Mouse (Mus musculus): ENCODE data around the gene Rnf214. TPM values are rescaled to one million over a fixed set of nuclear protein-coding genes. Genes with fewer than 3 reads are reported as not detected.
"Not testable (repeated sequence)": the region's sequence is repeated elsewhere in the genome, so short reads cannot be mapped to it uniquely, and the experiment has no call there.

The Rnf214 gene
- polyA plus RNA-seq, 1 experiment from 2014 or later = 39.2 TPM

DNA sequence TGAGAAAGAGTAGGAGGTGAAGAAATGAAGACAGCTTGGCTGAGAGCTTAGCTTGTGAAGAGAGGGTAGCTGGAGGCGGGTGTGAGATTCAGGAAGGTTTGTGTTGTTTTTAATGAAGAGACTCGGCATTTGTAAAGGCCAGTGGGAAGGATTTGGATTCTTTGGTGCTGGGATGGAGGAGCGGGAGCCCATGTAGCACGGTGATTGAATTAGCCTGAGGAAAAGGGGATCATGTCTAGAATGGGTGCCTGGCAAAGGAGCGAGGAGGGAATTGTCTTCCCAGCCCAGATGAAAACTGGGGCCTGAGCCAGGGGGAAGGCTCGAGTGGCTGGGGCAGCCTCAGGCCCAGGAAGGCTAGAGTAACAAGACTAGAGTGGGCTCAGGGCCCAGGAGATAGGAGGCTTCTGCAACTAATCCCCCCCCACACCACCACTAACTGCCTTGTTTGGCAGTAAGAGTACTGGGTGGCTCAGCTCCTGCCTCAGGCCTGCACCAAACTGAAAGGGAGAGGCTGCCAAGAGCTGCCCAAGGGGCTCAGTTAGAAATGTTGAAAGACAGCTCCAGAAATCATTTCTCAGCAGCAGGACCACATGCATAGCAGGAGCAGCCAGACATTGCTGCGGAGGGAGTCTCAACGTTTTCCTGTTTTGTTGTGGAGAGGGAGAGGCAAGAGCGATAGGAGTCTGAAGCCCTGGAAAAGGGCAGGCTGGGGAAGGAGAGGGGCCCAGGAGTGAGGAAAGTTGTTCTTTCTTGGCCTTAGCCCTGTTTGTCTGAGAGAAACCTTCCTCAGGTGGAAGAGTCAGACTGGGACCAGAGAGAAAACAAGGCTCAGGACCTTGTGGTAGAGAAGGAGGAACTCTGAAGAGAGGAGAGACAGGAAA, 56.9 kb downstream of the Rnf214 start:
- Histone ChIP-seq H3K79me2 (ENCODE audit: inconsistent target) (no peaks in the 10 kb centered on the region), H3K36me3 (ENCODE audit: inconsistent target) (no peaks in the 10 kb centered on the region), H3K27ac (no peak overlapping the region)

DNA sequence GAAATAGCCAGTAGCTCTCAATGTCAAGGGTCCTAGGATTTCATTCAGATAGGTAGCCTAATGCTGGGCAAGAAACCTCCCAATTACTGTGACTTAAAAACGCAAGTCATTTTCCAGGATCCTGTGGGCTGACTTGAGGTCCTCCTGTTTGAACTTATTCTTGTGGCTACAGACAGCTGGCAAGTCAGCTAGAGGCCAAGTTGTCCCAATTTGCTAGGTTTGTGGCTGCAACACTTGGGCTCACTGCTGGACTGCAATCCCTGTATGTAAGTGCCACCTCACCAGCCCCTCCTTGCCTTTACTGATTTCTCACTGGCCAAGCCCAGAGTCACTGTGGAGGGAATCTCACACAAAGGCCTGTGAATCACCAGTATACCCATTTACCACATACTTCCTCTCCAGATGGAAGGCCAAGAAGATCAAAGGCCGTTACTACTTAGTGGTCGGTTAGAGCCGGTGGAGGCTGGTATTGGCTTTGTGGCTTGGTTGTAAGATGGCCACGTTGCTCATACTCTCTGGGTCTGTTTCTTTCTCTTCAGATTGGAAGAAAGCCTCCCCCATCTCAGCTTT, 59.7 kb downstream of the Rnf214 start:
- 15% methylated on average over 5 of the region's 5 CpGs for whole genome bisulfite sequencing (ENCODE audit: missing documents)
- no peaks in the 10 kb centered on the region for H3K36me3 ChIP-seq (ENCODE audit: inconsistent target)
- no peak overlapping the region for H3K27ac ChIP-seq
- no peak overlapping the region for H3K4me3 ChIP-seq (ENCODE audit: inconsistent target)
- H3K79me2 ChIP-seq (ENCODE audit: inconsistent target) = no peaks in the 10 kb centered on the region

More for the DNA sequence above, 56.9 kb downstream of the Rnf214 start:
- no peak overlapping the region for H3K4me3 ChIP-seq (ENCODE audit: inconsistent target)
- WGBS (ENCODE audit: missing documents) = 90% methylated on average over 8 of the region's 9 CpGs

DNA sequence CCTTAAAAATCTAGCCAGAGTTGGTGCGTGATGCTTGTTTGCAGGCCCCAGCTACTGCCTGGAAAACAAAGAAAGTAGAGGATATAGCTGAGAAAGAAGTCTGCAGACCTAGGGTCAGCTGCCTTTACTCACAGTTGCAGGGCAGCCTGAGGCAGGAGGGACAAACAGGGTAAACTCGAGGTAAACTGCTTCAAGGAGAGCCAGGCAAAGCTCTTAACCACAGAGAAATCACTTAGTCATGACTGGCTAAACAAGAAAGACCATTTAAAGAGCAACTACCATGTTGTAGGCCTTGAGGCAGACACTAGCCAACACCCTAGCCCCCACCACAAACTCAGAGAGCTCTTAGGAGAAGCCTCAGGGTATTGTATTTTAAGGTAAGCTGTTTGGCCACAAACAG, 60.5 kb downstream of the Rnf214 start:
- H3K4me3 ChIP-seq (ENCODE audit: inconsistent target); H3K36me3 ChIP-seq (ENCODE audit: inconsistent target); H3K27ac ChIP-seq; H3K79me2 ChIP-seq (ENCODE audit: inconsistent target): not testable (repeated sequence)
- WGBS (ENCODE audit: missing documents) = 53% methylated on average over 2 of the region's 2 CpGs

DNA sequence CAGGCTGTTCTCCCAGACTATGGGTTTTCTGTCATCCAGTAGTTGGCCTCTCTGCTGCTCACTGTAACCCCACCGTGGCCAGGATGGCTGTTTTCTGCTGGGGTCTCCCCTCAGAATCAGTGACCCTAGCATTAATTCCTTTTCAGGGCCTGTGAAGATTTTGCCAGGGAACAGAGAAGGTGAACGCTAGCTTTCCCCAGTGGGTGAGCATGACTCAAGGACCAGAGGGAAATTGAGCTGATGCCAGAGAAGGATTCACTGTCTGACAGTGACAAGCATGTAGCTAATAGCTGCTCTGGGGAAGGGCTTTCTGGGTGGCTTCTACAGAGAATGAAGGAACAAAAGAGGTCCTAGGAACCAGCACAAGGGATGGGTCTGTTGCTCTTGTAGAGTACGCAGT, 61.2 kb downstream of the Rnf214 start:
- no peak overlapping the region for H3K4me3 ChIP-seq (ENCODE audit: inconsistent target)
- 77% methylated on average over 3 of the region's 3 CpGs for WGBS (ENCODE audit: missing documents)
- H3K27ac ChIP-seq = no peak overlapping the region
- H3K36me3 ChIP-seq (ENCODE audit: inconsistent target) = no peaks in the 10 kb centered on the region
- H3K79me2 ChIP-seq (ENCODE audit: inconsistent target) = no peaks in the 10 kb centered on the region

DNA sequence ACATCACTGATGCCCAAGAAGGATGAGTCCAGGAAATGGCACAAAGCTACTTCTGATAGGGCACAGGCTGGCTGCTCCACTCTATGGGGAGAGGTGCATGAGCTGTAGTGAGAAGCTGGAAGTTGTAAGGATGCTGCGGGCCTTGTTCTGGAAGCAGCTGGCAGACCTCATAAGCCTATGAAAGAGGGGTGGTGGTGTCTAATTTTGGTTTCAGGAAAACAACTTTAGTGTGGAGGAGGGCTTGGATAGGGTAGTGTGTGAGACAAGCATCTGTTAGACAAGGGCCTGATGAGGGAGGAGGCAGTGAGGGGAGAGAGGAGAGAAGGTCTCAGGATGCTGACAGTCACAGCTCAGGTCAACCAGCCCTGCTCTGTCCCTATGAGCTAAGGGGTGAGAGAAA, 62.9 kb downstream of the Rnf214 start:
- H3K4me3 ChIP-seq (ENCODE audit: inconsistent target) = no peak overlapping the region
- H3K79me2 ChIP-seq (ENCODE audit: inconsistent target) = no peaks in the 10 kb centered on the region
- 80% methylated on average over 1 of the region's 1 CpGs for WGBS (ENCODE audit: missing documents)
- no peaks in the 10 kb centered on the region for H3K36me3 ChIP-seq (ENCODE audit: inconsistent target)
- H3K27ac ChIP-seq = no peak overlapping the region

DNA sequence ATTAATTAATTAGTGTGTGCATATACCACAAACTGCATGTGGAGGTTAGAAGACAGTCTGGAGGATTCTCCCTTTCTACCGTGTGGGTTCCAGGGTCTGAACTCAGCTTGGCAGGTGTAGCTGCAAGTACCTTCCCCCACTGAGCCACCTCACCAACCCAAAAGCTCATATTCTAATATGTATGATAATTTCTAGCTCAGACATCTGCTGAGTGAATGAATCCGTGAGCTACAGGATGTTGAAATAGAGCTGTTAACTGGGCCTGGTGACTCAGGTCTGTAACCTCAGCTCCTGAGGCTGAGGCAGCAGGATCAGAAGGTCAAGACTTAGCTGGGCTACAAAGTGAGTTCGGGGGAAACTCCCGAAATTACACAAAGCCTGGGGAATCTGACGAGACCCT, 63.7 kb downstream of the Rnf214 start:
- no peak overlapping the region for H3K27ac ChIP-seq
- H3K36me3 ChIP-seq (ENCODE audit: inconsistent target) = no peaks in the 10 kb centered on the region
- H3K79me2 ChIP-seq (ENCODE audit: inconsistent target) = no peaks in the 10 kb centered on the region
- 60% methylated on average over 5 of the region's 5 CpGs for WGBS (ENCODE audit: missing documents)
- no peak overlapping the region for H3K4me3 ChIP-seq (ENCODE audit: inconsistent target)

DNA sequence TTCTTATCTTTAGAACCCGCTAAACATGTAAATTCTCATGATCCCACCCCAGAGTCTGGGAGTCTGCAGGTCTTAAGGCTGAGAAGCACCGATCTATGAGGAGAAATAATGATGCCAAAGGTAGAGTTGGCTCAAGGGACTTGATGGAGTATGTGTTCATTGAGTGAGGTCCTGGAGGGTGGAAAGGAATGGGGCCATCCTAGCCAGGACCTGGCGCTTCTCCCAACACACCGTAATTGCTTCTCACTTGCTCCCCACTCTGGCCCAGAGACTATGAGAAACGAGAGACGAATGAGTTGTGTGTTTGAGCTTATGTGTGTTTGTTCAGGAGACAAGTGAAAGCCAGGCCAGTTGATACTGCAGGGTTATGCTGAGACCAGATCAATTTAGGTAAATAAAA, 65.3 kb downstream of the Rnf214 start:
- Histone ChIP-seq H3K36me3 (ENCODE audit: inconsistent target) (no peaks in the 10 kb centered on the region), H3K4me3 (ENCODE audit: inconsistent target) (no peak overlapping the region), H3K79me2 (ENCODE audit: inconsistent target) (no peaks in the 10 kb centered on the region), H3K27ac (no peak overlapping the region)
- 84% methylated on average over 6 of the region's 6 CpGs for WGBS (ENCODE audit: missing documents)

DNA sequence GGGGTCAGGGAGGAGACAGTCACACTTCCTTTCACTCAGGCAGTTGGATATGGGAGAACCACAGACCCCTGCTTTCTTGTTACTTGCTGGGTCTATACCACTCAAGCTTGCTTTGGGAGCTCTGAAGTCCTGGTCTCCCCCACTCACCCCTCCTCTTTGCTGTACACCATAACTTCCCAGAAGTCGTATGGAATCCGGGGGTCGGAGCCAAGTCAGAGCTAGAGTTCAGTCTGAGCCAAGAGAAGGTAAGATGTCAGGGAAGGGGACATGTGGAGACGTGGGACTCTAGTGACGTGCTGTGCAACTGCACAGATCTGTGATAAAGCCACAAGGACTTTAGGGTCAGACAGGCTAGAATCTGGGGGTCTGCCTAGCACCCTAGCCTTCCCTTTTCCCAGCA, 66.4 kb downstream of the Rnf214 start:
- Histone ChIP-seq H3K36me3 (ENCODE audit: inconsistent target) (no peaks in the 10 kb centered on the region), H3K4me3 (ENCODE audit: inconsistent target) (no peak overlapping the region), H3K27ac (no peak overlapping the region), H3K79me2 (ENCODE audit: inconsistent target) (no peaks in the 10 kb centered on the region)
- WGBS (ENCODE audit: missing documents) = 67% methylated on average over 5 of the region's 5 CpGs

DNA sequence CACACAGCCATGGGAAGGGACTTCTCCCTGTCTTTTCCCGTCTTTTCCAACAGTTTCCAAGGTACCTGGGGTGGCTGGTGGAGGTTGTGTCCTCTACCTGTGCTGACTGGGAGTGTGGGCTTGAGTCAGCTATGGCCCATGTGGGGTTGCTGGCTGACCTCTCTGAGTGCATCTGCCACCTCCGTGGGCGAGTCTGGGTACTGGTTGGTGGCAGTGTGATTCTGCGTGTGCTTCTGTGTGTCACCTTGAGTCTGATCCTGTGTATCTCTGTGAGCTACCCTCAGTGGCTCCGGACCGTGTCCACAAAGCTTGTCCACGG, 66.8 kb downstream of the Rnf214 start:
- Histone ChIP-seq H3K4me3 (ENCODE audit: inconsistent target) (no peak overlapping the region), H3K27ac (no peak overlapping the region), H3K36me3 (ENCODE audit: inconsistent target) (no peaks in the 10 kb centered on the region), H3K79me2 (ENCODE audit: inconsistent target) (no peaks in the 10 kb centered on the region)
- WGBS (ENCODE audit: missing documents) = 59% methylated on average over 6 of the region's 7 CpGs

DNA sequence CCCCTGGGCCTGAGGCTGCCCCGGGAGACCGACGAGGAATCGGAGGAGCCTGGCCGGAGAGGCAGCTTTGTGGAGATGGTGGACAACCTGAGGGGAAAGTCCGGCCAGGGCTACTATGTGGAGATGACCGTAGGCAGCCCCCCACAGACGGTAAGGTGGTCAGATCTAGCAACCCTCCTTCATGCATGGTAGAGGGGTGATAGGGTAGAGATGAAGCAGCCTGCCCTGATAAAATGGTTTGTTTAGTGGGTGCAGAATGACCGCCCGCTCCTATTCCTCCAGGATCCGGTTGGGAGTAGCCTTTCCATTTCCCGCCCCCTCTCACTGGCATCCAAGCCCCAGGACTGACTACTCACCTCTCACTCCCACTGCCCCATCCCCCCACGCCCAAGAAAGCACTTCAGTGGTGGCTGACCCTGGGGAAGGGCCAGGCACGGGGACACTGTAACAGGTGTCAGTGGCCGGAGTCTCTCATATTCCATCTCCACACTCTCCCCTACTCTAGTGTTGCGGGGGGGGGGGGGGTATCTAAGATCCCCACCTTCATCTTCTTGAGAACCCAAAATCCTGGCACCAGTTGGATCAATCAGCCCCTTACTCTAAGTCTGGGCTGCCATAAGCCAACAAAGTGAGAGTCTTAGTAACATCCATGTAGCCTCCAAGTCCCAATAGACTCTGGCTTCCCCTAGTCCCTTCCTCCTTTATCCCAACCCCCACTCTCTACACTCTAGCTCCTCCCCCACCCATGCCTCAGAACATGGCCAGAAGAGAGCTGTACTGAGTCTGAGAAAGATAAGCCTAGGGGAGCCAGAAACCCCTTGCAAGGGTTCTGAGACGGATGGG, 67.4 kb downstream of the Rnf214 start:
- WGBS (ENCODE audit: missing documents) = 38% methylated on average over 16 of the region's 17 CpGs
- H3K36me3 ChIP-seq (ENCODE audit: inconsistent target) = no peaks in the 10 kb centered on the region
- no peak overlapping the region for H3K27ac ChIP-seq
- peak overlapping the region; percentile 17; the same call in 1 of the 2 replicates for H3K4me3 ChIP-seq (ENCODE audit: inconsistent target)
- H3K79me2 ChIP-seq (ENCODE audit: inconsistent target) = no peaks in the 10 kb centered on the region

DNA sequence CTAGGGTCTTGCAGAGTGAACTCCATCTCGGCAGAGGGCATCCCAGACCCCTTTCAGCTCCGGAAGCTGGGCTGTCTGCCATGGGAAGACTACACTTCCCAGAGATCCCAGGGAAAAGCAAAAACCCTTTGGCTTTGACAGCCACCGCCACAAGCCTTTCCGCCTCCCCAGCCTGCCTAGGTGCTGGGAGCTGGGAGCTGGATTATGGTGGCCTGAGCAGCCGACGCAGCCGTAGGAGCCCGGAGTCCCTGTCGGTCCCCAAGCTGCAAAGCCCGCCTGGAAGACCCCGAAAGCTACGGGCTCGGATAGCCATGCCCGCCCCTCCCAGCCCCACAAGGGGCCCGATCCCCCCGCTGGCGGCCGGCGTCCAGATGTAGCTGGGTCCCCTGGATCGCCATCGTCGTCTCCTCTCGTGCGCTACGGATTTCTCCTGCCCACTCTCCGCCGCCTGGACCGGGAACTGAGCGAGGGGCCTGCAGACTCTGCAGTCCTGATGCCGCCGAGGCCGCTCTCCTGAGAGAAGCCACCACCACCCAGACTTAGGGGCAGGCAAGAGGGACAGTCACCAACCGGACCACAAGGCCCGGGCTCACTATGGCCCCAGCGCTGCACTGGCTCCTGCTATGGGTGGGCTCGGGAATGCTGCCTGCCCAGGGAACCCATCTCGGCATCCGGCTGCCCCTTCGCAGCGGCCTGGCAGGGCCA, 68.1 kb downstream of the Rnf214 start, which contains the start of gene Bace1:
Gene Bace1 (plus strand): TSS at position 147 of the 705 bp plus-strand sequence.
- no peaks in the 10 kb centered on the region for H3K79me2 ChIP-seq (ENCODE audit: inconsistent target)
- no peaks in the 10 kb centered on the region for H3K36me3 ChIP-seq (ENCODE audit: inconsistent target)
- 2% methylated on average over 36 of the region's 40 CpGs for WGBS (ENCODE audit: missing documents)
- peak within 1 kb of the TSS; percentile 17; the same call in 1 of the 2 replicates for H3K4me3 ChIP-seq (ENCODE audit: inconsistent target)
- no peak within 1 kb of the TSS for H3K27ac ChIP-seq

DNA sequence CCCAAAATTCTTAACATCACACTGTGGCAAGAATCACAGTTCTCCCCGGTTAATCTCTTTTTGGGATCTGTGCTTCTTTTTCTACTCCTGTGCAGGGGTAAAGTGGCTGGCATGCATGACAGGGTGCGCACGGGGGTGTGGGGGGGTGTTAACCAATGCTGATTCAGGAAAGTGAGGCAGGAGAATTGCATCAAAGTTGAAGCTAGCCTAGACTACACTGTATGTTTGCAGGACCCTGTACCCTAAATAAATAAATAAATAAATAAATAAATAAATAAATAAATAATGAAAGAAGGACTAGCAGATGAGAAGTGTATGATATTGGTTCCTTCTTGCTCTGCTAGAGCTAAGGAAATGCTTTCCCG, 68.7 kb downstream of the Rnf214 start:
- Histone ChIP-seq H3K36me3 (ENCODE audit: inconsistent target) (no peaks in the 10 kb centered on the region), H3K27ac (no peak overlapping the region), H3K4me3 (ENCODE audit: inconsistent target) (peak overlapping the region; percentile 17; the same call in 1 of the 2 replicates), H3K79me2 (ENCODE audit: inconsistent target) (no peaks in the 10 kb centered on the region)
- 41% methylated on average over 4 of the region's 4 CpGs for WGBS (ENCODE audit: missing documents)

DNA sequence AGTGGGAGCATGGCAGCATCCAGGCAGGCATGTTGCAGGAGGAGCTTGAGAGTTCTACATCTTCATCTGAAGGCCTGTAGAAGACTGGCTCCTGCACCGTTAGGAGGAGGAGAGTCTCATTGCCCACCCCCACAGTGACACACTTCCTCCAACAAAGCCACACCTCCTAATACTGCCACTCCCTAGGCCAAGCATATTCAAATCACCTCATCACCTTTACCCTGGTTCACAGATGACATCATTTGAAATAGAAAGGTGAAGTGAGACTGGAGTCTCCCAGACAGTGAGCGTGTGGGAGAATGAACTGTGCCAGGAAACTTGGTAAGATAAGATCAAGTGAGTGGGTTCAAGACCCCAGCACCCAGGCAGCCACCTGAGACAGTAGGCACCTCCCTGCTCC, 73.2 kb downstream of the Rnf214 start:
- H3K4me3 ChIP-seq (ENCODE audit: inconsistent target) = no peak overlapping the region
- H3K36me3 ChIP-seq (ENCODE audit: inconsistent target) = no peaks in the 10 kb centered on the region
- no peak overlapping the region for H3K27ac ChIP-seq
- H3K79me2 ChIP-seq (ENCODE audit: inconsistent target) = no peaks in the 10 kb centered on the region
- WGBS (ENCODE audit: missing documents) = 60% methylated on average over 2 of the region's 2 CpGs

DNA sequence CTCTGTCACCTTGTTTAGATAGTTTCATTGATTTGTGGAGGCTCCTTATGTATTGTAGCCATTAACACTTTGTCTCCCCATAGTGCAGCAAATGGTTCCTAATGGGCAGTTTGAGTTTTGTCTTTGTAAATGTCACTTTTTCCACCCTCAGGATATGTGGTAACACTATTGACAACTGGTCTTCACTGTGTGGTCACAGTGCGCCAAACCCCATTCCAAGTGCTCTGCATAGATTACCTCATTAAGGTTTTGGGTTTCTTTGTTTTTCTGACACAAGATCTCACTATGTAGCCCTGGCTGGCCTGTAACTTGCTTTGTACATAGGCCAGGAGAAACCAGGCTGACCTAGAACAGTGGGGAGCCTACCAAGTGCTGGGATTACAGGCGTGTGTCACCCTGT, 73.8 kb downstream of the Rnf214 start:
- H3K36me3 ChIP-seq (ENCODE audit: inconsistent target) = no peaks in the 10 kb centered on the region
- H3K27ac ChIP-seq = no peak overlapping the region
- no peaks in the 10 kb centered on the region for H3K79me2 ChIP-seq (ENCODE audit: inconsistent target)
- no peak overlapping the region for H3K4me3 ChIP-seq (ENCODE audit: inconsistent target)
- 88% methylated on average over 2 of the region's 2 CpGs for WGBS (ENCODE audit: missing documents)
